Mouse (Mus musculus): ENCODE results near the gene Sgms1.

The Sgms1 gene

DNA sequence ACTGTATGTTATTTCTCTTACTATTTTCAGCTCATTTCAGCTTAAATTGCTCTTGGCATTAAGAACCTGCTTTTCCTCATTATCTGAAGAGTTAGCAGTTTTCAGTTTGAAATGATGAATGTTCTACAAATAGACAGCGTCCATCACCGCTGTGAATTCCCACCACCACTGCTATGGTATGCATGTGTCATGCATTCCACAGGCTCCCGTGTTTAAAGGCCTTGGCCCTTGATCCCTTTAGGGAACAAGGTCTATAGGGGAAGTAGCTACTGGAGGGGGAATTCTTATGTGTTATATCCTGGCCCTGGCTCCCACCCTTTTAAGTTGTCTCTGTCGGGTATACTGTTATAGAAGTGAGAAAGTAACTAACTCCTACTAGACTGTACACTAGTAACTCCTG lies 210.0 kb downstream of the Sgms1 start:
- no peak for DNase-seq (ENCODE audit: low spot score)

- no peak for DNase-seq (ENCODE audit: low spot score)
Measured at GRCm38 (mm10) chr19:32178161-32178560, 211.4 kb downstream of the Sgms1 start.

DNA sequence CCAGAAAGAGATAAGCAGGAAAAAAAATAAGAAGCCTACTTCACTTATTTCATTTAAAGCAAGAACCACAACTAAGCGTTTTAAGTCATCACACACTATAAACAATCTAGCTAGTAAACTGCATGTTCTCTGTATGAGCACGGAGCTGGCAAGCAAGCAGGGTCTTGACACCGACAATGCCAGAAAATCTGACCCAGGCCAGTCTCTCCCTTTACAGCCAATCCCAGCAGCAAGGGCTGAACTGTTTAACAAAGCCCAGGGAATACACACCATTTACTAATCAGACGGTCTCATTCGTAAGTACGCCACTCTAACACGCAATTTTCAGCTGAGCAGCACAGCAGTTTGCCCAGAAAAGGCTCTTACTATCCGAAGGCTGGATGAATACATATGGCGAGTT lies 213.1 kb downstream of the Sgms1 start:
- no peak for DNase-seq (ENCODE audit: low spot score)

DNA sequence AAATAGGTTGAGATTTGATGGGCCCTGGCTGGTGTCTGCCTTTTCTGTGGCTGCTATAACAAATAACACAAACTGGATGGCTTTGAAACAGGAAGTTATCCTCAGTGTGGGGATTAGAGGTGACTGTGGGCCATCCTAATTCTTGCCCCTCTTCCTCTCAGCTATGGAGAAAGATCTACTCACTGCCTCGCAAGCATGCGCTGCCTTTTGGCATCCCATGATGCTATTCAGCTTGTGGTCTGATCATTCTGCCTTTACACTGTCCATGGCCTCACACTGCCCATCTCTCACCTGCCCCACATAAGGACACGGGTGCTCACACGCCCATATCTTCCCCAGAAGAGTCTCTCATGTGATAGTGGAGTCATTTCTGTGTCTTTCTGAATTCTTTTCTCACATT lies 213.5 kb downstream of the Sgms1 start:
- no peak for DNase-seq (ENCODE audit: low spot score)

- no peak for DNase-seq (ENCODE audit: low spot score)
Measured at GRCm38 (mm10) chr19:32175013-32175412, 214.5 kb downstream of the Sgms1 start.

GRCm38 (mm10) chr19:32174561-32174960 lies 215.0 kb downstream of the Sgms1 start:
- no peak for DNase-seq (ENCODE audit: low spot score)

DNA sequence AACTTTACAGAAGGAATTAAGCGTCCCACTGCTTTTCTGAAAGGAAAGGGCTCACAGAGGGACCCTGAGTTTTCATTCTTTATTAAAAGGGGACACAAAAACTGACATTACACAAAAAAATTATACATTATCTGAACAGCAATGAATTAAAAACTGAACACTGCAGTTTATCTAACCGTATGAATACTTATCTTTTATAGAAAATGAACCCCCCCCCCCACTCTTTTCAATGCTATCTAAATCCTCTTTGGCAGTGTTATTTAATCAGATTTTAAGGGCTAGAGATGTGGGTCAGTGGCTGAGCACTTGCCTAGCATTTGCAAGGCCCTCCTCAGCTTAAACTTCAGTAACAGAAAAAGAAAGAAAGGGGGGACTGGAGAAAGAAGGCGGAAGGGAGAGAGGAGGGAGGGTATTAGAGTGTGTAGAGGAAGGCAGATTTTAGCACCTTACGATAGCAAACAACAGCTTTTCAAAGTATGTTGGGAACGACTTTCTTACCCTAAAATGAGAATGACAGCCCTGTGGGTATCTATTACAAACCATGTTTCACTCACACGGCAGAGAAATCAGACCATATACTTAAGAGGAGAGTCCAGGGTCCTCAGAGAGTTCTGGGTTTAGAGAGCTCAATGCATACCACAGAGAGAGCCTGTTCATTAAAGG lies 215.9 kb downstream of the Sgms1 start:
- no peak for DNase-seq (ENCODE audit: low spot score)

GRCm38 (mm10) chr19:32172511-32172981 lies 217.0 kb downstream of the Sgms1 start:
- peak; percentile 78 for DNase-seq (ENCODE audit: low spot score)

- no peak for DNase-seq (ENCODE audit: low spot score)
Measured at GRCm38 (mm10) chr19:32171981-32172380, 217.5 kb downstream of the Sgms1 start.

DNA sequence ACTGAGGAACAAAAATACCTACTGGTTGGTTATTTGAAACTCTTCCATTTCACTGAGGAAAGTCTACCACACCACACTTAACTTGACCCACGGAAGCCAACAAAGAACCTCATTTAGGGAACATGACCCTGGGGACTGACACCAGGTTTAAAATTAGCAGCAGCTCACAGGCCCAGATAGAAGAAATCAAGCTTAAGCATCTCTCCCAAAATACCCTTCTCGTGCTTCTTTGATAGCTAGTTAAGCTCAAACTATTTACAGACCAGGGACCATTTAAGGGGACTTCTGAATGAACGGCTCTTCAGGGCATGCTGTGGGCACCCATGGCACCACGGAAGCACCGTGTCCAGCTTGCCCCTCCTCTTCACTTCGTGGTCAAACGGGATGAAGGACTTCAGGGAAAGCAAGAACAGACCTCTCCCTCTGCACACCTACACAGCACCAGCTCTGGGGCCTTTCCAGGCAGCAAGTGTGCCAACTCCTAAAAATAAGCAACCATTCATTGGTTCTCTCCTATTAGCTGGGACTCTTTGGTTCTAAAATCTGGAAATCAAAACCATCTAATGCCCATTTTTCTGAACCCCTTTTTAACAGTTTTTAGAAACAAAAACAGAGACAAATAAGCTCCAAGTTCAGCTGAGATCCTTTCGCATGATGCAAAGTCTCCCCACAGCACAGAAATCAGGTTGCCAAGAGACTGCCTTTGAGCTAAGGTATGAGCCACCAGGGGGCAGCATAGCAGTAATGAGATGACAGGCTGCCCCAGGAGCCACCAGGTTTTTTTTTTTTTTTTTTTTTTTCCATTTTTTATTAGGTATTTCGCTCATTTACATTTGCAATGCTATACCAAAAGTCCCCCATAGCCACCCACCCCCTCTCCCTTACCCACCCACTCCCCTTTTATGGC lies 219.6 kb downstream of the Sgms1 start:
- peak; percentile 84 for DNase-seq (ENCODE audit: low spot score)

GRCm38 (mm10) chr19:32168031-32168430 lies 221.5 kb downstream of the Sgms1 start:
- no peak for DNase-seq (ENCODE audit: low spot score)

DNA sequence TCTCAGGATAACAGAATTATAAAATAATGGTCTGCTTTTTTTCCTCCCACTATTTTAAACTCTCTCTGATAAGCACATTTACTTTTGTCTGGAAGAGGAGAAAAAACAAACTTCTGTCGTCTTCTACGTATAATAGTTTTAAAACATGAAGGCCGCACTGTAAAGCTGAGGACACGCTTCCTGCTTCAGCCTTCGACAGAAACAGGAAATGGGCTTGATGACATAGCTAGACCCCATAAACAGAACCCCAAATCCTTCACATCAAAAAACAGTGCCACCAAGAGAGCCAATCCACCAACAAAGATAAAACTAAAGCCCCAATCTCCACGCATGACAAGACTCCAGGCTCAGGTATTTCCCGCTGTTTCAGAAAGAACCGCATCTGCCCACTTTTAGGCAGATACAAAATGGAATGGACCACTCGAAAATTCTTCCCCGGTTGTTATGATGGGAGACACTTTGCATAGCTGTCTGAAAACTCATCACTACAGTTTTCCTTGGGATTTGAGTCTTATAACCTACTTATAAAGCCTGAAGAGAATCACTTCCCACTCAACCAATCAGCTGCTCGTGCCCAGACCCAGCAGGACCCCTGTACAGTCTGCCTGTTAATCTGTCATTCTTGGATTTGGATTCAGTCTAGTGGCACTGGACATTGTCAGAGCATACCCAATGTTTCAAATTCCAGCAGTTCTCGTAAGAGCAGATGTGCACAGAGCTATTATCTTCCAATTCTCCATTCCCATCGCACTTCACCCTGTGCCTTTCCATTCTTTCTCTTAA lies 222.5 kb downstream of the Sgms1 start:
- no peak for DNase-seq (ENCODE audit: low spot score)

- no peak for DNase-seq (ENCODE audit: low spot score)
Measured at GRCm38 (mm10) chr19:32165711-32166110, 223.8 kb downstream of the Sgms1 start.

DNA sequence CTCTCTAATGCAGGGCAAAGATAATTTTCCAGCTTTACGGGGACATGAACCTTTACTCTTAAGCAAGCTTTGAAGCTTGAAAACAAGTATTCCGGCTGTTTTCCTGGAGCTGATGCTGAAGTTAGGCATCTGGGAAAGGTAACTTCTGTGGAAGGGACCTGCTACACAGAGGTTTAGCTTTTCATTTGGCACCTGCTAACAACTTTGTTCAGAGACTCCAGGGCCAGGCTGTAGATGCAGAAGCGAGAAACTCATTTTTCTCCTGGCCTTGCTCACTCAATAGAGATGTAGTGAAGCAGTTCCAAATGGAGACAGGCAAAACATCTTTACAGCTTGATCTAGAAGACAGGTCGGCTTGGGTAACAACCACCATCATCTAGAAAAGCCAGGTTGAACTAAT lies 225.4 kb downstream of the Sgms1 start:
- no peak for DNase-seq (ENCODE audit: low spot score)

DNA sequence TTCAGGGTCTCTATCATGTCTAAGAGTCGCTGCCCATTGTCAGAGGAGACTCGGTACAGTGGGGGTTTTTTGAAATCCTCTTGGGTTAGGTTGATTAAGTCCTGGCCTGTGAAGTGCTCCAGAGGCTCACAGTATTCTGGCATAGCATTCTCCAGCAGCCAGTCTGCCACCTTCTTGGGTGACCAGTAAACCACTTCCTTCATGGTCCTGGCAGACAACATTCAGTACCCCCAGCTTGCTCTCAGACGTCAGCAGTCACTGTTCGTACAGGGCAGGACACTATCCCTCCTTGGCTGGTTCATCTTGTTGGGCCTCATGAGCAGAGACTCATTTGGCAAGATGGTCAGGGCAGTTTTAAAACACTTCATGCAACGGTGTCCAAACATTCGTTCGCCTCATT lies 229.6 kb downstream of the Sgms1 start:
- no peak for DNase-seq (ENCODE audit: low spot score)

DNA sequence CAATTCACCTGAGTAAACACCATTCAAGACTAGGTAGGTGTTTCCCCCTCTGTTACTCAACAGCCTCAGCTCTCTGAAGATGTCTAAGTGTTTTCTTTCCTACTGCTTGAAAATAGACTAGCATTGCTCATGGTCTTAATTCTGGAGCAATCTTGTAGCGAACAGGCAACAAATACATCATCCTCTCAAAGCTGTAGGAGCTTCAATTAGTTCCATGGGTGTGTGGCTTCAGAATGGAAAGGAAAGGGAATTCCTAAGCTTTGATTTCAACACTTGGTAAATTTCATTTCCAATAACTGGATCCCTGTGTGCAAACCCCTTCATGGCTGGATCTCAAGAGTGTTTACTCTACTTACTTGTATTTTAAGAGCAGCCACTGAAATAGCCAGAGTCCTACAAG lies 230.3 kb downstream of the Sgms1 start:
- DNase-seq (ENCODE audit: low spot score) = no peak

DNA sequence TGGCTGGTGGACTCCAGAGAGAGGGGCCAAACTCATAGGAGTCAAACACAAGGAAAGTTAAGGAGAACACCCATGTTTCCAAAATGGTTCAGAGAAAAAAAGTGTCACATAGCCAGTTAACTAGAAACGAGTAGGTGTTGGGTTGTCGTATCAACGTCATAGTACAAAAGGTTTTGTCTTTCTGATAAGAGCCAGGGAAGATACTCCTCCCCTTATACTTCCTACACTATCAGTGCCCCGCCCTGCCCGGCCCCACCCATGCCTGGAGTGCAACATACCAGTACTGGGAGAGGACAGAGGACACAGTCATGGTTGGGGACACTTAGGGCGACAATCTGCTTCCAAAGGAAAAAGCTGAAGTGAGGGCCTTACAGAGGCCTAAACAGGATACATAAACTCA lies 232.5 kb downstream of the Sgms1 start:
- DNase-seq (ENCODE audit: low spot score) = peak; percentile 68

GRCm38 (mm10) chr19:32152529-32152928 lies 237.0 kb downstream of the Sgms1 start:
- DNase-seq (ENCODE audit: low spot score) = no peak

GRCm38 (mm10) chr19:32148710-32149109 lies 240.8 kb downstream of the Sgms1 start:
- no peak for DNase-seq (ENCODE audit: low spot score)

DNA sequence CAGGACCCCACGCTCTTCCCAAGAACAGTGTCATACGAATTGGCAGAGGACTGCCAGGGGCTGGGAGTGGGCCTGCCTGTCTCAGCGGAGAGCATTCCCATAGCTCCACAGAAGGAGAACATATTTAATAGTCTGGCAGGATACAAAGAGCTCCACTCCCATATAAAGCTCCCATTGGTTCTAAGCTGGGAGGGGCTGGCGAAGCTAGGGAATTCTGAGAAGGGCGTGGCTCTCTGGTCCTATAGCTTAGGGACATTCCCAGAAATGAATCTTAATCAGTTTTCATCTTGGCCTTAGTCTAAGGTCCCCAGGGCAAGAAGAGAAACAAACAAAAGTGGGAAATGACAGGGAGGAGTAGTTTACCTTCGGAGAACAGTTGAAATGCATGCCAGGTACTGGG lies 247.1 kb downstream of the Sgms1 start:
- DNase-seq (ENCODE audit: low spot score) = peak; percentile 32

DNA sequence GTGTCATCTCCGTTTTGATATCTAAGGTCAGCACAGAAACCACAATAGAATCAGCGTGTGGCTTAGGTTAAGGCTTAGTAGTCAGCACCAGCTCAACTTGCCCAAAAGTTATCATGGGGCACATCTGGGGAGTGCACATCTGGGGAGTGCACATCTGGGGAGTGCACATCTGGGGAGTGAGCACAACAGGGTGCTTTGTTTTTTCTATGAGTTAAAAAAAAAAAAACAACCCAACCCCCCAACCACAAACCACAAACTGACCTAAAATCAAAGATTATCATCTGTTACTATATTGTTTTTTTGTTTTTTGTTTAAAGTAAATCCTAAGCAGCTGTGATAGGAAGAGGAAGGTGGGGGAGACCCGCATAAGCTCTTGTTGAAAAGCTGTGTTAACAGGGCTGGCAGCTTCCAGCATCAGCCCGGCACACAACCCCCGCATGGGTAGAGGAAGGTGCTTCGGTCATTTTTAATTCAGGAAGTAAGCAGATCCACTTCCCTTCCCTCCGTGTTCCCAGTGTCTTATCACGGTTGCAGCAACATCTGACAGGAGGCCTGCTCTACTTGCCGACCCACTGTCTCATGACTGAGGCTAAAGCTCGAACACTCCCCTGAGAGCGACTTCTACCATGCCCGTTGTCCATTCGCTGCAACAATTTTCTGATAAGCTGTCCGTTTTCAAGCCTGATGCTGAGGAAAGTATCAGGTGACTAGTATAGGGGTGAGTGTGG lies 251.0 kb downstream of the Sgms1 start:
- DNase-seq (ENCODE audit: low spot score) = no peak

- no peak for DNase-seq (ENCODE audit: low spot score)
Measured at GRCm38 (mm10) chr19:32137904-32138303, 251.6 kb downstream of the Sgms1 start.
